Mouse (Mus musculus) T-helper 1 cell (primary cell): ENCODE measurements around the gene Amt.
"Not testable (repeated sequence)": the region's sequence is repeated elsewhere in the genome, so short reads cannot be mapped to it uniquely, and the experiment has no call there.

Source experiments
- in situ Hi-C: fragments of 300-600 bp; cut with MboI, MseI; formaldehyde crosslinking; loops from one replicate; pipeline ENCODE4 v1.15.1; 2025; ENCODE audit warnings: high pct_unique_total_duplicates

Gene Amt

GRCm38 (mm10) chr9:108296453-108297355, at the start of gene Amt:
Amt (plus strand) TSS chr9:108296853.
- in situ Hi-C loops: no loop called here

GRCm38 (mm10) chr9:108248957-108249356, 47.7 kb upstream of the Amt start:
- in situ Hi-C loops: no loop called here

DNA sequence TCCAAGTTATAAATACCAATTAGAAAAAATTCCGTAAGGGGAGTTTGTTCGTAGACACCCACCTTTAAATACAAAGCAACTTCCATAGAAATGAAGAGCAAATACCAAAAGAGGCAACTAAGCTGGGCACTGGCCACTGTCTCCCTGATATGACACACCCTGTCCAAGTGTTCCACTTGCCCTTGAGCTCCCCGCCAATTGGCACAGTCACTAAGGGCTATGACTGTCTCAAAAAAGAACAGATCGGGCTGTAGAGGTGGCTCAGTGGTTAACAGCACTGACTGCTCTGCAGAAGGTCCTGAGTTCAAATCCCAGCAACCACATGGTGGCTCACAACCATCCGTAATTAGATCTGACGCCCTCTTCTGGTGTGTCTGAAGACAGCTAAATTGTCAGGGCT, 44.8 kb upstream of the Amt start:
- in situ Hi-C loops: loop anchor here (5.0 kb wide), 1 partner anchor 50 kb away; no protein-coding TSS in a partner anchor

DNA sequence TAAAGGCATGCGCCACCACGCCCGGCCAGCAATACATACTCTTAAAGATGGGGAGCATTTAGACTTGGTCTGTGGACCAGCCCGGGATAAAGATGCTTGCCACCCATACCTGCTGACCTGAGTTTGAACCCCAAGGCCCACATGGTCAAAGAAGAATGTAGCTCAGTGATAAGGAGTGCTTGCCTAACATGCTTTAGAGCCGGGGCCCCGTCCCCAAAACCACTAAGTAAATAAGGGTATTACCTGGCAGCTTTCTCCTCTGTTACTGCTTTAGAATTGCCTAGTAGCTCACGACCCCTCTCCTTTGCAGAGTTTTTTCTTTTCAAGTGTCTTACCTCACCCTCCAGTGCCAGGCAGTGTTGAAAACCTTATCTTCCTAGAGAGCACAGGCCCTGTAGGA, 43.9 kb upstream of the Amt start:
- in situ Hi-C loops: loop anchor here (5.0 kb wide), 1 partner anchor 50 kb away; no protein-coding TSS in a partner anchor

DNA sequence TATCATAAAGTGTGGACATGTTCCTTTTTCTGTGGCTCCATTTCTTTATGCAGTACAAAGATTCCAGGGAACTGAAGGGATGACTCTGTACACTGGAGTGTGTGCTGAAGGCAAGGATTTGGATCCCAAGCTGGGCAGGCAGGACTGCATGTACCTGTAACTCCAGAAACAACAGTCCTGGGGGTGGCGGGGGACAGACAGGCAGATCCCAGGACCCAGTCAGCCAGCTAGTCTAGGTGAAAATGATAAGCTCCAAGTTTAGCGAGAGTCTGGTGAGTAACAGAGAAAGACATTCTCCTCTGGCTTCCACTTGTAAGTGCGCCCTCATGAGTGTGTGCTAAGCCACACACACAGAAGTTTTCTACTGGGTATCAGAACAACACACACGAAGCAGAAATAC, 36.1 kb upstream of the Amt start:
- in situ Hi-C loops: no loop called here

DNA sequence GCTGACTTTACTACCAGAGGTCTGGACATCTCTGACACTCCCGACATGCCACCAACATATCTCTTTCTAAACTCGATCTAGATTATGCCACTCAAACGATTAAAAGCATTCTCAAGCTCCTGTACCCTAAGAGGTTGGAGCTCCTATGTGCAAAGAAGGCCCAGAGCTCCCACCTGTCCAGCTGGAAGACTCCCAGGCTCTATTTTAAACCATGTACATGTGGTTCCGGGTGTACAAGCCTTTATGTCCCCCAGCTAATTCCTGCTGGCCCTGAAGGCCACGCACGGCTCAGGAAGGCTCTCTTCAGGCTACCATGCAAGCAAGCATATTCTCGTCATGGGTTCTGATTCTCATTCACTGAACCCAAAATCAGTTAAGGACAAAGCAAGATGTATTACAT, 34.8 kb upstream of the Amt start:
- in situ Hi-C loops: no loop called here

DNA sequence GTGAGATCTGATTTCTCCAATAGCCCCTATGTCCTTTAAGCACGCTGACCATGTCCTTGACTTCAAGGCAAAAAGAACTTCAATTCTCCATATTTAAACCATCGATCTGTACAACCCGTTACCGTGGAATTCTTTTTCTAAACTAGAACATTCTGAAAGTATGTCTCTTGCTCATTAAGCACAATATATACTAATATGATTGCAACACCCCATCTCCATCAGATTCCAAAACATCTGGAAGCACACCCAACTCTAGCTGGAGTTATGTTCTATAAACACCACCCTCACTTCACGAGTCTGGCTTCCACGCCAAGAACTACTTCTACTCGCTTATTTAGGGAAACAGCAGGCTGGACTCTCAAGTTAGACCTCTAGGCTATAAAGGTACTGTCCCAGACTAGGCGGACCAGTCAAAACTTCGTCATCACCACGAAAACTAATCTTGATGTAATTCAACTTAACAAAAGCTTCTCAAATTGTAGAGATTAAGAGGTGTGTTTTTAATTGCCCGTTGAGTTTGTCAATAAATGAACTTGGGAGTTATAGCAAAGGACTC, 34.1 kb upstream of the Amt start:
- in situ Hi-C loops: no loop called here

GRCm38 (mm10) chr9:108263131-108263681, 33.4 kb upstream of the Amt start:
- in situ Hi-C loops: no loop called here

- in situ Hi-C loops: no loop called here
Observed at GRCm38 (mm10) chr9:108263690-108264190, 32.9 kb upstream of the Amt start, which contains the start of gene Dag1. Dag1 (minus strand) TSS chr9:108263958.

DNA sequence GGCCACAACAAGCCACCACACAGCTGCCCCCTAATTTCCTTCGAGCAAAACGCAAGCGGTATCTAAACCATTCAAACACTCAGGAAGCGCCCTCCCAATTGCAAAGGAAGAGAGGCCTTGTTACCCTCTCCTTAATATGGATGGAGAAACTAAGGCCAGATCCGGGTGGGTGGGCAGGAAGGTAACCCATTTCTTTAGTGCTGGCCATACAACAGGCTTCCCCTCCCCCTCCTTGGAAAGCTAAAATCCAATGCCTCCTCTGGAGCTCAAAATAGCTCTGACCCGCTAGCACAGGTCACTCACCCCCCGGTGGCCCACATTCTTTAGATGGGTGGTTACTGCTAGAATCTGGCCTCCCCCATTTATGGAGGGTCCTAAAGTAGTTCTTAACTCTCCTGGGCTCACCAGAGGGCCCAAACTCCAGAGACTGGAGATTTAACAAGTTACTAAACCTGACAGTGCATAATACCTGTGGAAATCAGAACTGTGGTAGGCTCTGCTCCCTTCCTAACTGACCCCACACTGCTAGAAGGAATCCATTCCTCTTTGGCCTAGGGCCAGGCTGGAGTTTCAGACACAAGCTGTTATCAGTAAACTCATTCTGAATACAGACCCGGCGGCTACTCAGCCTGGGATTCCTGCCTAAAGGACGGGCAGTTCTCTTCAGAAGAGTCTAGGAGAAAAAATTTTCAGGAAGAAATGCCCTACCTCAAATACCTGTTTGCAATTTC, 32.3 kb upstream of the Amt start:
- in situ Hi-C loops: no loop called here

GRCm38 (mm10) chr9:108266261-108266935, 30.3 kb upstream of the Amt start:
- in situ Hi-C loops: no loop called here

- in situ Hi-C loops: no loop called here
Observed at GRCm38 (mm10) chr9:108267691-108268090, 29.0 kb upstream of the Amt start.

DNA sequence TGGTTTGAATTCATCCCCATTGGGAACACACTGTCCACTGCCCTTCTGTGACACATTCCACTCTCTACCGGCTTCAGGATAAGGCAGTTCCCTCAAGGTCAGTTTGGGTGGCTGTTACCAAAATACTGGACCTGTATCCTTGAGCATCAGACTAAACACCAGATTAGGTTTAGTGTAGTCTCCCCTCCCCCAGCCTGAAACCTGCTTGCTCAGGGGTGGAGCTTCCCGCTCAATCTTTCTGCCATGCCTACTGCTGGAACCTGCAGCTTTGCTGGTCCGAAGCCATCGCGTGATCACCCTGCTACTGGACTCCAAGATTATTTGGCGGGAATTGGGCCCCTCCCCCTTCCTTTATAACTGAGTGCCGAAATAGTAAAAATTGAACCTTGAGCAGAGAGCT, 28.0 kb upstream of the Amt start:
- in situ Hi-C loops: not testable (repeated sequence)

GRCm38 (mm10) chr9:108271941-108272340, 24.7 kb upstream of the Amt start:
- in situ Hi-C loops: no loop called here

DNA sequence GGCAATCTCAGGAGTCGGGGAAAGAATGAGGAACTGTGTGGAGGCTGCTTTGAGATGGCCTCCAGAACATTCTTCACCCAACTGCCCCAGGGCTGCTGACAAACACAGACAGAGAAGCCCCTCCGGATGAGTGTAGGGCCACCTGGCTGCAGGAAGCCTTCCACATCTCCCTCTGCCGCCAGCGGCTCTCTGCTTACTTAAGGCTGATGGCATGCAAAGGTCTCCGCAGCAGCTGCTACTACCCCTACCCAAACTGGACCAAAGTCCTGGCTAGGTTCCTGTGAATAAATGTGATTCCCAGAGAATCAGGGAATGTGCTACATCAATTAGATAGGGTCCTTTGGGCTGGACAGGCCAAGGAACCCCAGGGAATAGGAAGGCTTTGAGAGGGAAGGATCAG, 24.0 kb upstream of the Amt start:
- in situ Hi-C loops: no loop called here

GRCm38 (mm10) chr9:108273485-108273884, 23.2 kb upstream of the Amt start:
- in situ Hi-C loops: no loop called here

GRCm38 (mm10) chr9:108274476-108275330, 21.9 kb upstream of the Amt start:
- in situ Hi-C loops: no loop called here

GRCm38 (mm10) chr9:108275331-108275659, 21.4 kb upstream of the Amt start:
- in situ Hi-C loops: no loop called here

DNA sequence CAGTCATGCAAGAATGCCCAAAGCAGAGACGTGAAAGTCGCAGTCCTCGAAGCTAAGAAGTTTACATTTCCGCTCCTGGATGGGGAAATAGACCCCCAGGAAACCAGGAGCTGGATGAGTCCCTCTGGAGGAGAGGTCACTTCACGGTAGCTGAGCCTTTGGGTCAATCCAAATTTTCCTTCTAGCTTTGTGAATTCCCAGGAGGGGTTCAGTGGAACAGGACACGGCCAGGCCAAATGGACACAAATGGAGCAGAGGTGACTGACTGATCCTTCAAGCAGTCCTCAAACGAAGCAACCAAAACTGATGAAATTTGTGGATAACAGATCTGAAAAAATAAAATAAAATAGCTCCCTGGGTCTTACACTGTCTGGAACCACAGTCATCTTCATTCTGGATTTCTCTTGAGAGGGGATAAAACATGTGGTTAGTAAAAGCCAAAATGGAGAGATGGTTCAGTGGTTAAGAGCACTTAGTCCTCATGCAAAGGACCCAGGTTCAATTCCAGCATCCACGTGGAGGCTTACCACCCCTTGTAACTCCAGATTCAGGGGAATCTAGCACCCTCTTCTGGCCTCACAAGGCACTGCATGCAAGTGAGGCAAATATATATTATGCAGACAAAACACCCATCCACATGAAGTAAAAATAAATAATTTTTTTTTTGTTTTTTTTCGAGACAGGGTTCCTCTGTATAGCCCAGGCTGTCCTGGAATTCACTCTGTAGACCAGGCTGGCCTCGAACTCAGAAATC, 17.8 kb upstream of the Amt start:
- in situ Hi-C loops: no loop called here
